Mouse (Mus musculus) liver, embryonic 16.5 days (tissue): ENCODE data around the gene Gm43552. TPM values are rescaled to one million over a fixed set of nuclear protein-coding genes. Genes with fewer than 3 reads are reported as not detected.

Experiments used
- ATAC-seq: fragments of 200-750 bp; cut with Nextera tagmentation; 2 replicates; pipeline ENCODE4 v1.8.0; 2017; ENCODE audit warnings: low read depth, mild to moderate bottlenecking, moderate number of reproducible peaks, moderate library complexity
- H3K27ac ChIP-seq: fragments of 300-500 bp; sonication (generic); 2 replicates; pipeline ENCODE4 v1.5.1; 2014; ENCODE audit warnings: mild to moderate bottlenecking, low read length
- H3K27me3 ChIP-seq: fragments of 300-500 bp; sonication (generic); 2 replicates; pipeline ENCODE4 v1.6.1; 2014; ENCODE audit warnings: low read depth, low read length, mixed read lengths; ENCODE audit not compliant: control insufficient read depth, insufficient read depth
- H3K36me3 ChIP-seq: fragments of 300-500 bp; sonication (generic); 2 replicates; pipeline ENCODE4 v1.6.1; 2014; ENCODE audit warnings: mild to moderate bottlenecking; ENCODE audit not compliant: control insufficient read depth, insufficient read depth
- H3K4me1 ChIP-seq: fragments of 300-500 bp; sonication (generic); 2 replicates; pipeline ENCODE4 v1.6.1; 2014; ENCODE audit warnings: low read depth, low read length, mixed read lengths; ENCODE audit not compliant: control insufficient read depth
- H3K4me2 ChIP-seq: fragments of 300-500 bp; sonication (generic); 2 replicates; pipeline ENCODE4 v1.6.1; 2014; ENCODE audit warnings: low read depth, low read length, mixed read lengths
- H3K4me3 ChIP-seq: fragments of 300-500 bp; sonication (generic); 2 replicates; pipeline ENCODE4 v1.5.1; 2014; ENCODE audit warnings: low read depth, mild to moderate bottlenecking, low read length
- H3K9ac ChIP-seq: fragments of 300-500 bp; sonication (generic); 2 replicates; pipeline ENCODE4 v1.6.1; 2014; ENCODE audit warnings: low read depth, low read length
- H3K9me3 ChIP-seq: fragments of 300-500 bp; sonication (generic); replicated peaks from 2 replicates; pipeline ENCODE4 v1.6.1; 2016; ENCODE audit warnings: low read length; ENCODE audit not compliant: control insufficient read depth
- WGBS: fragments of 180-500 bp; shearing (Covaris S2); extraction: QIAGEN DNeasy Blood & Tissue Kit; methylation state at CpG from one replicate; pipeline ENCODE4 v1.1.7; 2014; ENCODE audit not compliant: insufficient replicate concordance; 5-methylcytosine and 5-hydroxymethylcytosine counted together
- polyA plus RNA-seq: library from polyadenylated mRNA; unstranded; fragments of >200 nt; fragmentation: Nextera tagmentation; extraction: Ambion mirVana; gene quantifications from 2 replicates; pipeline ENCODE4 v1.2.1, GENCODE M21; 2015

Gene Gm43552
- polyA plus RNA-seq, 1 experiment from 2014 or later: not detected

DNA sequence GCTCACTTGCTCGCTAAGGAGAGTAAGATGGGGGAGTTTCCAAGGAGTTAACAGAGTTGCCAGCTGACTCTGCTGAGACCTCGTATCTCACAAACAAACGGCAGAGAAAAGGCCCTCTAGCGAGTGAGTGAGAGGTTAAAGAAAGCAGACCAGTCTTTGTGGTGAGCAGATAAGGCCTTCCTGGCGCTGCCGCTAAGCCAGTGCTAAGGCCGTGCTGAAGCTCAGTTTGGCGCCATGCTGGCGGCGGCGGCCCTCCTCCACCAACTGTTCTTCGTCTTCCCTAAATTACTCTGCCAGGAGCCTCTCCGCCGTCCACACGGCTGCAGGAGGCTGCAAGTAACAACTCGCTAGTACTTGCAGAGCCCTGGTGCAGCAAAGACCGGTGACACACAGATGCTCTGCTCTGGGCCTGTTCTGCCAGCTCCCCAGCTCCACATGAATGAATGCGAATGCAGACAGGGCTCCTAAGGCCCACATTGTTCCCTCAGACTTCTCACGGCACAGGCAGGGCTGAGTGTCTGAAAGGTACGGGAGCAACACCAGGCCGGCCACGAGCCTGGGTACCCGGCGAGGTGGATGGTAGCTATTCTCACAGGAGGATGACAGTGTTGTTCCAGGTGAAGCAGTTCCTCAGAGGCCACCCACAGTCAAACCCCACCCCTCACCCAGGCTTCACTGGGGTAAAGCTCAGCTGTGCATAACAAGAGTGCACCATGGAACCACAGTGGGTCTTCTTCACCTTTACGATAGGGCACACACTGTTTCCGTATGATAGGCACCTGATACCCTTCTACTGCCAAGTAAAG lies 76.8 kb downstream of the Gm43552 start:
- Histone ChIP-seq H3K27ac (peak overlapping the region; percentile 75), H3K36me3 (no peaks in the 10 kb centered on the region; the same call in 1 of the 2 replicates), H3K4me2 (peak overlapping the region; percentile 58), H3K4me3 (no peak overlapping the region), H3K4me1 (peaks cover 21% of the 10 kb centered on the region), H3K9me3 (no peaks in the 10 kb centered on the region), H3K27me3 (no peaks in the 10 kb centered on the region), H3K9ac (peak overlapping the region; percentile 51)
- WGBS: 25% methylated on average over 26 of the region's 26 CpGs
- ATAC-seq: peak; percentile 94

DNA sequence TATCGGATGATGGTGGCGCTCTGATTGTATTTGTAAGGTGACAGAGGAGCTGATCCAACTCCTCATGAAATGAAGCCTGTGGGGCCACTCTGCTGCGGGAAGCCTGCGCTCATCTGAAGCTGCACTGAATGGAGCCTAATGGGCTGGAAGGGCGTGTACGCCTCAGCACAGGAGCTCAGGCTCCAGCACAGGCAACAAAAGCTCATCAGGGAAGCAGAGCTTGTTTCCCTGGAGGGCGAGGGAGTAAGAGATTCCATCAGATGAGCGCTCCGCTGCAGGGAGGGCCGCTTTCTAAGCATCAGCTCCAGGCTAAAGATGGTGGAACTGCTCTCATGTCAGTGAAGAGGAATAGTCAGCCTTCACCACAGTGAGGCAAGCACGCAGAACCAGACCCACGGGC lies 84.6 kb downstream of the Gm43552 start:
- ATAC-seq: no peak
- no peaks in the 10 kb centered on the region for H3K9me3 ChIP-seq
- no peak overlapping the region for H3K4me3 ChIP-seq
- H3K4me1 ChIP-seq: no peaks in the 10 kb centered on the region
- no peak overlapping the region for H3K9ac ChIP-seq
- no peaks in the 10 kb centered on the region for H3K27me3 ChIP-seq
- no peak overlapping the region for H3K27ac ChIP-seq
- no peak overlapping the region for H3K4me2 ChIP-seq
- H3K36me3 ChIP-seq: peaks cover 21% of the 10 kb centered on the region
- 86% methylated on average over 12 of the region's 12 CpGs for WGBS

DNA sequence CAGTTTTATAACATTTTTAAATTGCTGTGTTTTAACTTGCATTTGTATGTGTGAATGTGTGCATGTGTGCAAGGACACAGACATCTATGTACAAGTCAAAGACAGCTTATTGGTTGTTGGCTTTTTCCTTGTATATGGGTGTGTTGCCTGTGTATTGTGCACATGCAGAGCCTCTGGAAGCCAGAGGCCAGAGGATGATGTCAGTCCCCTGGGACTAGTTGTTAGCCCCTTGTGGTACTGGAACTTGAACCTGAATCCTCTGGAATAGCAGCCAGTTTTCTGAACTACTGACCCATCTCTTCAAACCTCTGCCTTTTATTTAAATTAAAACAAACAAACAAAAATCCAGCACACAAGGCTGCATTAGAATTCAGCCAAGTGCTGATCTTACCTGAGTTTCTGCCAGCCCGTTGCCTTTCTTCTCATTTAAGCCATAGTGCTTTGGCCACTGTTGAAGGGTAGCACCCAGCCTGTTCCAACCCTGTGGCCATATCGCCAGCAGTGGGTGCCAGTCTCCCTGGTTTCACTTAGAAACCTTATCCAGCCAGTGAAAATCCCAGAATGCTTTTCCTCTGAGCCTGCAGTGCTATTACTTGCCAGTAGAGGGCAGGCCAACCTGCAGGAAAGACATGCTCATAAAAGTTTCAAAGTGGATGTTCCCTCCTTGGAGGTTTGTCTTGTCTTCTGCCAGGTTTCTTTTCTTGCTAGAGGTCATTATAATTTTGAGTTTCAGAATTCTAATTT lies 91.2 kb downstream of the Gm43552 start:
- peaks cover 24% of the 10 kb centered on the region for H3K36me3 ChIP-seq

DNA sequence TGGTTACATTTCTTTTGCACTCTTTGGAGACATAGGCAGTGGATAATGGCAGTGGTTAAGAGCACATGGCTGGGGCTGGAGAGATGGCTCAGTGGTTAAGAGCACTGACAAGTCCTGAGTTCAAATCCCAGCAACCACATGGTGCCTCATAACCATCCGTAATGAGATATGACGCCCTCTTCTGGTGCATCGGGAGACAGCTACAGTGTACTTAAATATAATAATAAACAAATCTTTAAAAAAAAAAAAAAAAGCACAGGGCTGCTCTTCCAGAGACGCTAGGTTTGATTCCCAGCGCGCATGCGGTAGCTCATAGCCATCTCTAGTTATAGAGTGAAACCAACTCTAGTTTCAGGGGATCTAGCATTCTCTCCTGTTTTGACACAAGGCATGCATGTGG lies 98.2 kb downstream of the Gm43552 start:
- H3K4me2 ChIP-seq: no peak overlapping the region
- H3K36me3 ChIP-seq: peaks cover 13% of the 10 kb centered on the region
- peaks cover 9% of the 10 kb centered on the region for H3K4me1 ChIP-seq
- WGBS: 84% methylated on average over 7 of the region's 7 CpGs
- H3K27ac ChIP-seq: no peak overlapping the region
- ATAC-seq: no peak
- no peaks in the 10 kb centered on the region for H3K9me3 ChIP-seq
- no peak overlapping the region for H3K4me3 ChIP-seq
- H3K27me3 ChIP-seq: no peaks in the 10 kb centered on the region
- no peak overlapping the region for H3K9ac ChIP-seq

More for the DNA sequence above, 91.2 kb downstream of the Gm43552 start:
- ATAC-seq: peak; percentile 51; the same call in 1 of the 2 replicates
- WGBS: 31% methylated on average over 2 of the region's 2 CpGs
- no peaks in the 10 kb centered on the region for H3K9me3 ChIP-seq
- no peak overlapping the region for H3K27ac ChIP-seq
- H3K9ac ChIP-seq: no peak overlapping the region
- no peaks in the 10 kb centered on the region for H3K27me3 ChIP-seq
- H3K4me1 ChIP-seq: peaks cover 2% of the 10 kb centered on the region; the same call in 1 of the 2 replicates
- H3K4me3 ChIP-seq: no peak overlapping the region
- no peak overlapping the region for H3K4me2 ChIP-seq

DNA sequence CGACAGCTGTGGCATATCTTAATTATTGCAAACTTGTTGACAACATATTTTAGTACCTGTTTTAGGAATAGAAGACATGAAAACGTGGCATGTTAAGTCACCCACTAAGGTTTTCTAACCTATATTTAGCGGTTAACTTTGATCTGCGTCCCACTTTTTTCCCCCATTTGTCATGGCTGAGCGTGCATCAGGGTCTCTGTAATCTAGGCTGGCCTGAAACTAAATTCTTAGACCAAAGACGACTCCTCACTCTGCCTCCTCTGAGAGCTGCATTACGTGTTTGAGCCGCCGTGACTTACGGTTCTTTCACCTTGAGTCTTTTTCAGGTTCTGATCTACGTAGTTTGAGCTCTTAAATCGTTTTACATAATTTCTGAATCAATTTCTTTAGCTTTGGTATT lies 100.9 kb downstream of the Gm43552 start:
- H3K27ac ChIP-seq: peak overlapping the region; percentile 63
- peak overlapping the region; percentile 89 for H3K4me2 ChIP-seq
- no peak for ATAC-seq
- WGBS: 3% methylated on average over 12 of the region's 12 CpGs
- H3K4me1 ChIP-seq: peaks cover 14% of the 10 kb centered on the region
- no peaks in the 10 kb centered on the region for H3K9me3 ChIP-seq
- H3K9ac ChIP-seq: peak overlapping the region; percentile 85
- H3K27me3 ChIP-seq: no peaks in the 10 kb centered on the region
- H3K4me3 ChIP-seq: peak overlapping the region; percentile 98
- H3K36me3 ChIP-seq: peaks cover 30% of the 10 kb centered on the region

DNA sequence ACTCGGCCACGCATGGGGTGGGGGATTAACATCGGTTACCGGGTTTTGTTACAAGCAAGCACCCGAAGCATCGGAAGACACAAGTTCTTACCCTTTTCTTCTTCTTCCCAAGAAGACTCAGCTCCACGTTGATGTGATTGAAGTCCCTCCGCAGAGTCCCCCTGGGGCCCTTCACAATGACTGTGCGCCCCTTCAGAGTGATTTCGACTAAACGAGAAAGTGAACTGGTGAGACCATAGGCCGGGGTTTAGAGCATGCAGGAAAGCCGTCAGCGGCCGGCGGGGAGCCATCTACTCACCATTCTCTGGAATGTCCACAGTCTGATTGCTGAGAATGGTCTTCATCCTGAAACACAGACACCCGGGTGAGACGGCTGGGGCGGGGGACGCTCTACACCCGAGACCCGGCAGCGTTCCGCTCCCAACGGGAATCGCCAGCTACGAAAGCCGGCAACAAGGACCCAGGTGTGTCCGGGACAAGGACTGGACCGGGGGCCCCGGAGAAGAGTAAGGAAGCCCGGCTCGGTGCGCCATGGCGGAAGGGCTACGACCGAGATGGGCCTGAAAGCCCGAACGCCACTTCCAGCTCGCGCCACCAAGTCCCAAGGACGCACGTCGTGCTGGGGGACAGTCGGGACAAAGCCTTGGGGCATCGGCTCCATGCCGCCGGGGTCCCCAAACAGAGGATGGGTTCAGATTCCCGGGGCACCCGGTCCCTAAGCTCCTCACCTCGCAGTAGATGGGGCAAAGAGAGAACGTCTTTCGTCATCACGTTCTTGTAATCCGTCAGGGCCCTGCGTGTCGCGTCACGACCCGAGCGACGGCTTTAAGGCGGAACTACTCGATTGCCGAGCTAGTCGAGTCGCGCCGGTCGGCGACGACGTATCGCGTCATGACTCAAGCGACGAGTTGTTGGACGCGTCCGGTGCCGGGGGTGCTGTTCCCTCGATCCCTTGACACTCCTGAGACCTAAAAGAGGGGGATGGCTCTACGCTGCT lies 101.7 kb downstream of the Gm43552 start, which contains the start of the genes Rpl9 and Lias:
Gene Rpl9 (minus strand): TSS at position 797 of the 997 bp plus-strand sequence.
Gene Lias (plus strand): TSS at position 850 of the 997 bp plus-strand sequence.
- Histone ChIP-seq H3K4me2 (peak within 1 kb of the TSS; percentile 89), H3K36me3 (peaks cover 30% of the 10 kb centered on the region), H3K27ac (peak within 1 kb of the TSS; percentile 84), H3K4me1 (peaks cover 14% of the 10 kb centered on the region), H3K4me3 (peak within 1 kb of the TSS; percentile 98), H3K9me3 (no peaks in the 10 kb centered on the region), H3K27me3 (no peaks in the 10 kb centered on the region), H3K9ac (peak within 1 kb of the TSS; percentile 99)
- ATAC-seq: peak; percentile 95
- WGBS: under 1% methylated on average over 83 of the region's 83 CpGs

DNA sequence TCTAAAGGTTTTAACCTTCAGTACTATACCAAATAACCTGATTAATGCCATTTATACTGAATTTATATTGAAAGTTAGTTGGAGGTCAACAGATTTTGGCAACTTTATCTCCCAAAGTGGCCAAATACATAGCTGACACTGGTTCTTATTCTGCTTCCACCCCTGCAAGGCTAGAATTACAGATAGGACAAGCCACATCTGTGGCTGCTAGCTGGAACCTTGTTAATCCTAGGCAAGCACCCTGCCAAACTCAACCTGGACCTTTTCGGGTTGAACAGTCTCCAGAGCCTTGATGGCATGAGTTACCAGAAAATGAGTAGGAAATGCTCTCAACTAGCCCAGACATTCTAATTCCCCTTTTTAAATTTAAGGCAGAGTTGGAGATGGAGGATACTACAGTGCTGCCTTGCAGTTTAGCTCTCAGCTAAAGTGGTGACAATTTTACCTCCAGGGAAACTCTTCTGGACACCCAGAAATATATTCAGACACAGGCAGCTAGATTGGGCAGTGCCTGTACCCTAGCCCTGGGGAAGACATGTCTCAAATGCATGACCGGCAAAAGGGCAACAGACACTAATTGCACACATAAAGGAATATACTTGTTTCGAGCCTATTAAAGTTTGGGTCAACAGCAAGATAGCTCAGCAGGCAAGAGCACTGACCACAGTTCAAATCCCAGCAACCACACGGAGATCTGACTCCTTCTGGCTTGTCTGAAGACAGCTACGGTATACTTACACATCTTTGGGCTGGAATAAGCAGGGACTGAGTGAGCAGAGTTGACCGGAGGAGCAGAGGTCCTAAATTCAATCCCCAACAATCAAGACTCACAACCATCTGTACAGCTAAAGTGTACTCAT lies 105.4 kb downstream of the Gm43552 start:
- Histone ChIP-seq H3K36me3 (peaks cover 21% of the 10 kb centered on the region), H3K27ac (no peak overlapping the region), H3K4me2 (no peak overlapping the region), H3K4me3 (no peak overlapping the region), H3K9ac (no peak overlapping the region), H3K4me1 (peaks cover 14% of the 10 kb centered on the region), H3K9me3 (no peaks in the 10 kb centered on the region), H3K27me3 (no peaks in the 10 kb centered on the region)
- ATAC-seq: no peak
- WGBS: 66% methylated on average over 6 of the region's 6 CpGs

DNA sequence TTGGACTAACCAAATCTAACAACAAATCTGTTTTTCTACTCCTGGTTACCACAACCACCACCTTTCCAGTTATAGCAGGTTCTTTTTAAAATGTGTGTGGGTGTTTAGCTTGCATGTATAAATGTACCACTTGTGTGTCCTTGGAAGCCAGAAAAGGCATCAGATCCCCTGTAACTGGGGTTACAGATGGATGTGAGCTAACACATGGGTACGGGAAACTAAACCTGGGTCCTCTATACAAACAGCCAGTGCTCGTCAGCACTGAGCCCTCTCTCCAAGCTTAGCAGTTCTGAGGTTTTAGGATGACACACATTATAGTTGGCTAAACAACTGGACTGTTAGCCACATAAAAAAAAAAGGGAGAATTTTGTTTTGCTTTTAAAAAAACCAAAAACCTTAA lies 106.9 kb downstream of the Gm43552 start:
- Histone ChIP-seq H3K4me1 (peaks cover 14% of the 10 kb centered on the region), H3K4me3 (no peak overlapping the region), H3K9ac (no peak overlapping the region), H3K36me3 (peaks cover 21% of the 10 kb centered on the region), H3K27ac (no peak overlapping the region), H3K4me2 (no peak overlapping the region), H3K9me3 (no peaks in the 10 kb centered on the region), H3K27me3 (no peaks in the 10 kb centered on the region)
- 61% methylated on average over 2 of the region's 2 CpGs for WGBS
- ATAC-seq: no peak
